Mouse (Mus musculus) embryo, embryonic 11.5 days (tissue): ENCODE measurements around the gene Olfr1446.

Experiments used
- DNase-seq: peaks from one replicate; pipeline ENCODE4 v3.0.0-alpha.2; 2012; ENCODE audit warnings: low read depth, low spot score

Gene Olfr1446

GRCm38 (mm10) chr19:12893424-12893823, at the start of gene Olfr1446:
Olfr1446 (minus strand) TSS chr19:12893524.
- no peak for DNase-seq

- DNase-seq, result no peak
These were observed 37.2 kb upstream of the Olfr1446 start, which contains the start of gene Olfr1449 for GRCm38 (mm10) chr19:12930540-12930939. Olfr1449 (plus strand) TSS chr19:12930840.

GRCm38 (mm10) chr19:12924319-12924718, 31.0 kb upstream of the Olfr1446 start, which contains the start of gene Olfr1448:
Olfr1448 (minus strand) TSS chr19:12924419.
- DNase-seq, result no peak

- DNase-seq, result no peak
These were observed 10.3 kb upstream of the Olfr1446 start, which contains the start of gene Olfr1447 for GRCm38 (mm10) chr19:12903643-12904042. Olfr1447 (minus strand) TSS chr19:12903743.

GRCm38 (mm10) chr19:12883555-12883954, 9.8 kb downstream of the Olfr1446 start, which contains the start of gene Olfr1445:
Olfr1445 (plus strand) TSS chr19:12883855.
- no peak for DNase-seq

GRCm38 (mm10) chr19:12856983-12857382, 36.3 kb downstream of the Olfr1446 start, which contains the start of gene Olfr1444:
Olfr1444 (plus strand) TSS chr19:12857283.
- DNase-seq, result no peak

GRCm38 (mm10) chr19:12846382-12846781, 46.9 kb downstream of the Olfr1446 start, which contains the start of gene Gm5244:
Gm5244 (plus strand) TSS chr19:12846682.
- no peak for DNase-seq

GRCm38 (mm10) chr19:12838507-12838906, 54.8 kb downstream of the Olfr1446 start:
- DNase-seq, result no peak
